Mouse (Mus musculus): ENCODE results near the gene Rpl38. TPM values are rescaled to one million over a fixed set of nuclear protein-coding genes. Genes with fewer than 3 reads are reported as not detected.

Rpl38 gene
- polyA plus RNA-seq, 1 experiment: 516 TPM

DNA sequence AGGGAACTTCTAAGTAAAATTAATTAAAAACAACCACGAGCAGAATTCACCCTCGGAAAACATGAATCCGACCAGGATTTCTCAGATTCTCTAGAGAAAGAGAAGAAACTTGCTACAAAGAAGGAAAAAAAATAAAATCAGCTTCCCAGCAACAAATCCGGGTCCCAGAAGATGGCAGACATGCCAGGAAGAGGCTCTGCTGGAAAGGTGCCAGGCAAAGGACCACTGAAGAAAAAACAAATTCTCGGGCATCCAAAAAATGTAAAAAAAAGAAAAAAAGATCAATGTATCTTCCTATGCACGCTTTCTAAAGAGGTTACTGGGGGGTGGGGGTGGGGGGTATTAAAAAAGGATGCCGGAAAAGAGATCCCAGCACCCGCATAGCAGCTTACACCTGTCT is 36.1 kb upstream of the Rpl38 start:
- no peak for TF ChIP-seq CTCF (IDR thresholded peaks at IDR 0.05; ENCODE audit: borderline replicate concordance, control insufficient read depth, extremely low read depth, insufficient read depth, low read length, poor library complexity)
- no peak for TF ChIP-seq POLR2A (IDR thresholded peaks at IDR 0.05; ENCODE audit: control insufficient read depth, extremely low read depth, insufficient read depth, low read length, poor library complexity)
- Histone ChIP-seq H3K27me3 (ENCODE audit: control insufficient read depth, insufficient read depth, low read length) (no peaks in the 10 kb centered on the region), H3K27ac (ENCODE audit: control insufficient read depth, insufficient read depth, low read length) (no peak overlapping the region), H3K36me3 (ENCODE audit: control insufficient read depth, insufficient read depth, low read length) (no peaks in the 10 kb centered on the region), H3K4me3 (ENCODE audit: control insufficient read depth, insufficient read depth, low read length) (no peak overlapping the region), H3K4me1 (replicated peaks; ENCODE audit: control insufficient read depth, insufficient read depth, low read length) (no peaks in the 10 kb centered on the region)
- 87% methylated on average over 8 of the region's 8 CpGs for WGBS
- DNase-seq: no peak

DNA sequence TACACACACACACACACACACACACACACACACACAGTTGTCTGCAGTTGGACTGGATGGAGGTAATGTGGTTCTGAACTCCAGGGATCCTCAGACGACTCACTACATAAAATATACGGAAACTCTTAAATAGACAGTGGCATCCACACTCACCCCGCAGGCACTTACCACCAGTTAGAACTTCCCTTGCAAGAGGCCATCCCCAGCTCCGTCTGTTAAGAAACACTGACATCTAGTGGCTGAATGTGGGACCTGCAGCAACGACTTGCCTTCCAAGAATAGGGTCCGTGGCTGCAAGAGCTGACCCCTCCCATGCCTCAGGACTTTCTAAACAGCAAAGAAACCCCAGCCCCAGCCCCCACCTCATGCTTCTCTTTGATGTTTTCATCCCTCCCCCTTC is 32.0 kb upstream of the Rpl38 start:
- DNase-seq: peak; percentile 81
- H3K36me3 ChIP-seq (ENCODE audit: control insufficient read depth, insufficient read depth, low read length): no peaks in the 10 kb centered on the region
- TF ChIP-seq POLR2A (IDR thresholded peaks at IDR 0.05; ENCODE audit: control insufficient read depth, extremely low read depth, insufficient read depth, low read length, poor library complexity): no peak
- TF ChIP-seq CTCF (IDR thresholded peaks at IDR 0.05; ENCODE audit: borderline replicate concordance, control insufficient read depth, extremely low read depth, insufficient read depth, low read length, poor library complexity): peak; percentile 65; the same call in 1 of the 2 replicates
- H3K4me1 ChIP-seq (replicated peaks; ENCODE audit: control insufficient read depth, insufficient read depth, low read length): peaks cover 8% of the 10 kb centered on the region
- 1% methylated on average over 6 of the region's 6 CpGs for WGBS
- H3K27me3 ChIP-seq (ENCODE audit: control insufficient read depth, insufficient read depth, low read length): no peaks in the 10 kb centered on the region
- no peak overlapping the region for H3K27ac ChIP-seq (ENCODE audit: control insufficient read depth, insufficient read depth, low read length)
- H3K4me3 ChIP-seq (ENCODE audit: control insufficient read depth, insufficient read depth, low read length): no peak overlapping the region

DNA sequence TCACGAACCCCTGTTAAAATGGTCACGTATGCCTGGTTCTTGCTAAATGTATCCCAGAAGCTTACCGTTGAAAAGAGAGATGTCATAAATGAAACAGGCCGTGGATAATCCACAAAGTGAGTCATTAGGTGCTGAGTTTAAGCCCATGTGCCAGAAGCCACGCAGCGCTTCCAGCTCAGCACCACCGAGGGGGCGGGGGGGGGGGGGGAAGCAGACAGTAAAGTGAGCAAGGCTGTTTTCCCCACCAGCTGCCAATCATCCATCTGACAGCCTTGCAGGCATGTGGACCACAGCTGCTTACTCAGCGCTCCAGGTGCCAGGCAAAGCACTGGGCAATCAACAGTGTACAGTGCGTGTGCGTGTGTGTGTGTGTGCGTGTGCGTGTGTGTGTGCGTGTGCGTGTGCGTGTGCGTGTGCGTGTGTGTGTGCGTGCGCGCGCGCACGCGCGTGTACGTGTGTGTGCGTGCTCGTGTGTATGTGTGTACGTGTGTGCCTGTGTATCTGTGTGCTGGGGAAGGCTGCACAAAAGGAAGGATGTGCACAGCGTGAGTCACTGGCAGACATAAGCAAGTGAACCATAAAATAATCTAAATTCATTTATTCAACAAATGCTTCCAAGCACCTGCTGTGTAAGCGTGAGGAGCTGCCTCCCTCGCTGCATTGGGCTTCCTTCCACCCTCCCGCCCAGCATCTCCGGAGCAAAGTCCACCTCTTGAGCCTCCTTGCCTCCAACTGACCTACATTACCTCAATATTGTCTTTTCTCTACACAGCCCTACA is 31.4 kb upstream of the Rpl38 start:
- WGBS: 72% methylated on average over 35 of the region's 35 CpGs
- TF ChIP-seq CTCF (IDR thresholded peaks at IDR 0.05; ENCODE audit: borderline replicate concordance, control insufficient read depth, extremely low read depth, insufficient read depth, low read length, poor library complexity) (no peak), POLR2A (IDR thresholded peaks at IDR 0.05; ENCODE audit: control insufficient read depth, extremely low read depth, insufficient read depth, low read length, poor library complexity) (no peak)
- Histone ChIP-seq H3K27ac (ENCODE audit: control insufficient read depth, insufficient read depth, low read length) (no peak overlapping the region), H3K4me3 (ENCODE audit: control insufficient read depth, insufficient read depth, low read length) (no peak overlapping the region), H3K4me1 (replicated peaks; ENCODE audit: control insufficient read depth, insufficient read depth, low read length) (peaks cover 8% of the 10 kb centered on the region), H3K27me3 (ENCODE audit: control insufficient read depth, insufficient read depth, low read length) (no peaks in the 10 kb centered on the region), H3K36me3 (ENCODE audit: control insufficient read depth, insufficient read depth, low read length) (no peaks in the 10 kb centered on the region)
- DNase-seq: no peak

DNA sequence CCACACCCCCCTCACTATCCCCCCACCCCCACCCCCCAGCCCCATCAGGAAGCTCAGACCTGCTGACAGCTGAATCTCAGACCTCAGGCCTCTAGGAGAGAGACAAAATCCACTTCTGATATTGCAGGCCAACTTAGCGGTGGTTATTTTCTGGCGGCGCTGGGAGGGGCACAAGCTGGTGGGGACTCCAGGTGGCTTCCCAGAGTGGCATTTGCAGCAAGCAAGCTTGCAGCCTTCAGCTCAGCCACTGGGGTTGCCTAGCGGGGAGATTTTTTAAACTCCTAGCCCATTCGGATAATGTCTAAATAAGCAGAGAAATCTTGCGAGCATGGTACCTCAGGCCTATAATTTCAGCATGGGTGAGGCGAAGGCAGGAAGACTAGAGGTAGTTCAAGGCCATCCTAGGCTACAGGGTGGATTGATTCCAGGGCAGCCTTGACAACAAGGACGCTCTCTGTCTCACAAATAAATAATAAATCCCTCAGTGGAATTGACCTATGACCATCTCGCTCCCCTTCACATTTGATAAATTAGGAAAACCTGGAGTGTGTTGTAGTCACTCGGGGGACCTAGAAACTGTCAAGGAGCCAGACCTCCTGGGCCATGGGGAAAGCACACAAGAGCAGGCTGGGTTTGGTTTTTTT is 29.6 kb upstream of the Rpl38 start:
- Histone ChIP-seq H3K36me3 (ENCODE audit: control insufficient read depth, insufficient read depth, low read length) (no peaks in the 10 kb centered on the region), H3K4me3 (ENCODE audit: control insufficient read depth, insufficient read depth, low read length) (no peak overlapping the region), H3K27ac (ENCODE audit: control insufficient read depth, insufficient read depth, low read length) (no peak overlapping the region), H3K4me1 (replicated peaks; ENCODE audit: control insufficient read depth, insufficient read depth, low read length) (peaks cover 8% of the 10 kb centered on the region), H3K27me3 (ENCODE audit: control insufficient read depth, insufficient read depth, low read length) (no peaks in the 10 kb centered on the region)
- 63% methylated on average over 10 of the region's 10 CpGs for WGBS
- no peak for DNase-seq
- TF ChIP-seq POLR2A (IDR thresholded peaks at IDR 0.05; ENCODE audit: control insufficient read depth, extremely low read depth, insufficient read depth, low read length, poor library complexity) (no peak), CTCF (IDR thresholded peaks at IDR 0.05; ENCODE audit: borderline replicate concordance, control insufficient read depth, extremely low read depth, insufficient read depth, low read length, poor library complexity) (no peak)

DNA sequence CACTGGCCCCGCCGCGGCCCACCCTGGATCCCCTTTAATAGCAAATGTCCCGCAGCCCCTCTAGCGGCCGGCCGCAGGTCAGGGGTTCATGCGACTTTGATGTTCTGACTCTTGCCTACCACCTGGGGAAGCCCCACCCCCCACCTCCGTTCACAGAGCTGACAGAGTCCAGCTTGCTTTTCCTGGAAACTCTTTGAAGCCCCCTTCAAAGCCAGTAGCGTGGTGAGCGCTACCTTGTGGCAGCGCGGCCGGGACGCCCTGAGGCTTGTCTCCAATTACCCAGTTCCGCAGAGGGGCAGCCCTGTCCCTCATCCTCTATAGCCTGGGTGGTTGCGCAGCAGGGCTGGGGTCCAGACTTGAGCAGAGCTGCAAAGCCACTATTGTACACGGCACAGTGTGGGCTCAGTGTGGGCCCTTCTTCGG is 28.6 kb upstream of the Rpl38 start:
- Histone ChIP-seq H3K27ac (ENCODE audit: control insufficient read depth, insufficient read depth, low read length) (no peak overlapping the region), H3K4me1 (replicated peaks; ENCODE audit: control insufficient read depth, insufficient read depth, low read length) (peaks cover 8% of the 10 kb centered on the region), H3K4me3 (ENCODE audit: control insufficient read depth, insufficient read depth, low read length) (no peak overlapping the region), H3K27me3 (ENCODE audit: control insufficient read depth, insufficient read depth, low read length) (no peaks in the 10 kb centered on the region), H3K36me3 (ENCODE audit: control insufficient read depth, insufficient read depth, low read length) (no peaks in the 10 kb centered on the region)
- no peak for TF ChIP-seq POLR2A (IDR thresholded peaks at IDR 0.05; ENCODE audit: control insufficient read depth, extremely low read depth, insufficient read depth, low read length, poor library complexity)
- TF ChIP-seq CTCF (IDR thresholded peaks at IDR 0.05; ENCODE audit: borderline replicate concordance, control insufficient read depth, extremely low read depth, insufficient read depth, low read length, poor library complexity): no peak
- WGBS: 19% methylated on average over 19 of the region's 19 CpGs
- DNase-seq: no peak

GRCm38 (mm10) chr11:114640658-114641057 is 27.7 kb upstream of the Rpl38 start:
- Histone ChIP-seq H3K36me3 (ENCODE audit: control insufficient read depth, insufficient read depth, low read length) (no peaks in the 10 kb centered on the region), H3K27me3 (ENCODE audit: control insufficient read depth, insufficient read depth, low read length) (no peaks in the 10 kb centered on the region), H3K4me1 (replicated peaks; ENCODE audit: control insufficient read depth, insufficient read depth, low read length) (peaks cover 8% of the 10 kb centered on the region), H3K4me3 (ENCODE audit: control insufficient read depth, insufficient read depth, low read length) (no peak overlapping the region), H3K27ac (ENCODE audit: control insufficient read depth, insufficient read depth, low read length) (no peak overlapping the region)
- TF ChIP-seq POLR2A (IDR thresholded peaks at IDR 0.05; ENCODE audit: control insufficient read depth, extremely low read depth, insufficient read depth, low read length, poor library complexity) (no peak), CTCF (IDR thresholded peaks at IDR 0.05; ENCODE audit: borderline replicate concordance, control insufficient read depth, extremely low read depth, insufficient read depth, low read length, poor library complexity) (no peak)
- 86% methylated on average over 6 of the region's 6 CpGs for WGBS
- DNase-seq: no peak

All from thymus, adult 2 months (tissue).